Mouse (Mus musculus) CH12.LX (cell line): Measurements from ENCODE around the gene Pxn. TPM values are rescaled to one million over a fixed set of nuclear protein-coding genes. Genes with fewer than 3 reads are reported as not detected.

ENCODE experiments used
- DNase-seq: peaks from one replicate; pipeline ENCODE4 v3.0.0-alpha.2; 2013; ENCODE audit errors: extremely low read depth
- H3K27ac ChIP-seq: 2 replicates; pipeline ENCODE4 v1.5.1; 2012; ENCODE audit warnings: low read depth, mild to moderate bottlenecking, control low read depth, moderate library complexity; ENCODE audit not compliant: insufficient read depth
- H3K27me3 ChIP-seq: replicated peaks from 2 replicates; pipeline ENCODE3; 2012; ENCODE audit warnings: inconsistent platforms
- H3K36me3 ChIP-seq, 2 experiments: replicated peaks in 1 of 2; 2 replicates each; pipeline versions ENCODE3 to v1.6.1; 2012; ENCODE audit warnings: inconsistent platforms in 1 of 2, low read length in 1 of 2, mild to moderate bottlenecking in 1 of 2, mixed read lengths in 1 of 2, moderate library complexity in 1 of 2; ENCODE audit not compliant: control insufficient read depth in 1 of 2, insufficient read depth in 1 of 2
- H3K4me1 ChIP-seq, 2 experiments: 2 replicates each; pipeline ENCODE4 v1.6.1; 2012; ENCODE audit warnings: inconsistent platforms in 1 of 2, moderate library complexity in 1 of 2; ENCODE audit not compliant: insufficient read depth in 2 of 2, control insufficient read depth in 1 of 2
- H3K4me2 ChIP-seq: 2 replicates; pipeline ENCODE4 v1.6.1; 2012; ENCODE audit warnings: low read depth, mild to moderate bottlenecking, control low read depth; ENCODE audit not compliant: poor library complexity, insufficient read depth, severe bottlenecking
- H3K4me3 ChIP-seq, 3 experiments: fragments of 150-350 bp in 1 of 3; sonication (generic) in 1 of 3; replicated peaks in 1 of 3; 2 replicates each; pipeline versions ENCODE3 to v1.5.1; 2011 to 2012; ENCODE audit warnings: low read depth in 2 of 3, low read length in 2 of 3, mild to moderate bottlenecking in 2 of 3, moderate library complexity in 2 of 3, control low read depth in 1 of 3, improper control_type of control experiment in 1 of 3, inconsistent platforms in 1 of 3, mixed read lengths in 1 of 3; ENCODE audit not compliant: poor library complexity in 1 of 3
- H3K79me2 ChIP-seq: replicated peaks from 2 replicates; pipeline ENCODE4 v1.6.1; 2012; ENCODE audit warnings: mild to moderate bottlenecking, moderate library complexity; ENCODE audit not compliant: control insufficient read depth, poor library complexity, insufficient read depth, severe bottlenecking; ENCODE audit errors: extremely low read depth
- H3K9ac ChIP-seq: 2 replicates; pipeline ENCODE4 v1.6.1; 2012; ENCODE audit warnings: low read depth, mild to moderate bottlenecking, control low read depth, moderate library complexity; ENCODE audit not compliant: insufficient read depth
- H3K9me3 ChIP-seq: replicated peaks from 2 replicates; pipeline ENCODE3; 2012; ENCODE audit warnings: low read length, inconsistent platforms, mixed read lengths
- BHLHE40 ChIP-seq: IDR thresholded peaks from 2 replicates; pipeline ENCODE4 v1.6.1; 2011; ENCODE audit warnings: mild to moderate bottlenecking, low read depth, low read length, improper control_type of control experiment
- GABPA ChIP-seq: IDR thresholded peaks from 2 replicates; pipeline ENCODE4 v1.6.1; 2012; ENCODE audit warnings: low read depth, low read length, improper control_type of control experiment, inconsistent platforms; ENCODE audit not compliant: insufficient replicate concordance
- HCFC1 ChIP-seq: IDR thresholded peaks from 2 replicates; pipeline ENCODE4 v1.6.1; 2012; ENCODE audit warnings: low read depth, mild to moderate bottlenecking, inconsistent platforms, low read length, improper control_type of control experiment
- JUND ChIP-seq: conservative IDR thresholded peaks from 2 replicates; pipeline ENCODE4 v1.6.1; 2011; ENCODE audit warnings: low read depth, low read length, improper control_type of control experiment
- MAFK ChIP-seq: IDR thresholded peaks from 2 replicates; pipeline ENCODE4 v1.6.1; 2011; ENCODE audit warnings: low read length, improper control_type of control experiment; ENCODE audit not compliant: insufficient replicate concordance
- MEF2A ChIP-seq: IDR thresholded peaks from 2 replicates; pipeline ENCODE4 v1.6.1; 2014; ENCODE audit warnings: low read depth, mild to moderate bottlenecking, inconsistent platforms, low read length, improper control_type of control experiment, borderline replicate concordance
- NELFE ChIP-seq: IDR thresholded peaks from 2 replicates; pipeline ENCODE4 v1.6.1; 2011; ENCODE audit warnings: low read depth, low read length, improper control_type of control experiment
- NRF1 ChIP-seq: IDR thresholded peaks from 2 replicates; pipeline ENCODE4 v1.6.1; 2014; ENCODE audit warnings: low read depth, mild to moderate bottlenecking, inconsistent platforms, low read length, improper control_type of control experiment, moderate library complexity
- PAX5 ChIP-seq: IDR thresholded peaks from 2 replicates; pipeline ENCODE4 v1.6.1; 2012; ENCODE audit warnings: low read length, inconsistent platforms, mixed read lengths
- RCOR1 ChIP-seq: conservative IDR thresholded peaks from 2 replicates; pipeline ENCODE4 v1.6.1; 2012; ENCODE audit warnings: low read depth, mild to moderate bottlenecking, inconsistent platforms, low read length, improper control_type of control experiment
- TCF12 ChIP-seq: IDR thresholded peaks from 2 replicates; pipeline ENCODE4 v1.6.1; 2014; ENCODE audit warnings: low read depth, mild to moderate bottlenecking, inconsistent platforms, low read length, improper control_type of control experiment
- USF1 ChIP-seq: IDR thresholded peaks from 2 replicates; pipeline ENCODE4 v1.6.1; 2014; ENCODE audit warnings: low read depth, mild to moderate bottlenecking, inconsistent platforms, low read length, improper control_type of control experiment
- USF2 ChIP-seq: conservative IDR thresholded peaks from 2 replicates; pipeline ENCODE4 v1.6.1; 2011; ENCODE audit warnings: low read depth, low read length, improper control_type of control experiment
- ZNF384 ChIP-seq: IDR thresholded peaks from 2 replicates; pipeline ENCODE4 v1.6.1; 2012; ENCODE audit warnings: low read depth, low read length, improper control_type of control experiment, inconsistent platforms
- dilution Hi-C: fragments of 300-500 bp; cut with MboI; formaldehyde crosslinking; loops from 2 replicates; pipeline ENCODE4 v1.14.3; 2020; ENCODE audit warnings: low sequenced_read_pairs; ENCODE audit not compliant: extremely low pct_unique_long_range_greater_than_20kb, extremely low pct_ligation_motif_present
- in situ Hi-C: fragments of 300-500 bp; cut with MboI; formaldehyde crosslinking; loops from 3 replicates; pipeline ENCODE4 v1.14.3; 2019; ENCODE audit warnings: low sequenced_read_pairs, low pct_ligation_motif_present, low pct_unique_long_range_greater_than_20kb, mixed read lengths
- polyA plus RNA-seq: library from polyadenylated mRNA; unstranded; fragments of >175 nt; gene quantifications from 2 replicates; pipeline ENCODE4 v1.2.1, GENCODE M21; 2012; ENCODE audit warnings: low read depth; ENCODE audit not compliant: insufficient read length
- total RNA-seq, 2 experiments: library from RNA; depleted of rRNA; stranded (reverse); fragments of 300-350 nt in 1 of 2; fragments of >200 nt in 1 of 2; gene quantifications; 2 replicates each; pipeline ENCODE4 v1.2.3; 2012 to 2014

Pxn gene
- total and polyA plus RNA-seq, 3 experiments = 17.0 to 43.4 (median 21.1) TPM

DNA sequence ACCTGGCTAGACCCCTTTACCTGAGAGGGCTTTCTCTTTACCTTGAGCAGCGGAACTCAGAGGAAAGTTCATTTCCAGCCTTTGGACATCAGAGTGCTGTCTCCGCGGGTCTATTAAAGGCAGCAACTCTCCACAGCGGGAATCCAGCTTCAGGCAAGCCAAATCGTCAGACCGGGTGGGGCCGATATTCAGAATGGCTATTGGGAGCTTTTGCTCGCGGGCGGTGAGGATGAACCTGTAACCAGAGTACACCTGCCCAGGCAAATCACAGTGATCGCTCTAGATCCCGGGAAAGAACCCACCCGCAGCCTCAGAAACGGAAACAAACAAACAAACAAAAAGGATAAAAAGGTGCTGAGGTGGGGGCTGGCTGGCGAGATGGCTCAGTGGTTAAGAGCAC lies 26.9 kb upstream of the Pxn start:
- in situ Hi-C loops = no loop called here
- no peak for DNase-seq
- H3K9ac ChIP-seq = no peak overlapping the region
- no peaks in the 10 kb centered on the region for H3K9me3 ChIP-seq
- TF ChIP-seq ZNF384 = no peak
- TF ChIP-seq MEF2A = no peak
- TF ChIP-seq USF1 = no peak
- no peak for TF ChIP-seq BHLHE40
- no peak for TF ChIP-seq PAX5
- no peak for TF ChIP-seq TCF12
- TF ChIP-seq JUND = no peak
- no peak for TF ChIP-seq HCFC1
- TF ChIP-seq USF2 = no peak
- TF ChIP-seq NELFE = no peak
- TF ChIP-seq, all 38 proteins: peak for 0
- Histone ChIP-seq H3K36me3 (peaks cover 23 to 59% of the 10 kb centered on the region in 2 experiments), H3K27me3 (no peaks in the 10 kb centered on the region), H3K4me1 (peaks cover 0 to 15% of the 10 kb centered on the region in 2 experiments; a peak in 2 of 4 replicates), H3K79me2 (no peaks in the 10 kb centered on the region), H3K27ac (no peak overlapping the region), H3K4me2 (no peak overlapping the region), H3K4me3 (no peak overlapping the region)
- dilution Hi-C loops = no loop called here

DNA sequence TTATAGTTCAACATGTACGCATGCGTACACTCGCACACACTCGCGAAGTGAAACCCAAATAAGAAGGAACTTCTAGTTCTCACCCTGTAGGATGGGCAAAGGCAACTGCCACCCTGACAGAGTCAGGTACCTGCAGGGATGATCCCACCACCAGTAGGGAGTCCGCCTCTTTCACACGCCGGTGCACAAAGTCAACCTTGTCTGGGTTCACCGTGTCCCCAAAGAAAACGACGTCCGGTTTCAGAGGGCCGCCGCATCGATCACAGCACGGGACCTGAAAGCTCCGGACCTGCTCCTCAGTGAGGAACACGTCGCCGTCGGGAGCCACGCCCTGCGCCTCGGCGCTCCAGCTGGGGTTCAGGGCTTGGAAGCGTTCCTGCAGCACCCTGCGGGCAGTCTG lies 26.4 kb upstream of the Pxn start:
- Histone ChIP-seq H3K4me2 (no peak overlapping the region), H3K27ac (no peak overlapping the region), H3K9ac (no peak overlapping the region), H3K4me1 (peaks cover 0 to 18% of the 10 kb centered on the region in 2 experiments; a peak in 2 of 4 replicates), H3K9me3 (no peaks in the 10 kb centered on the region), H3K27me3 (no peaks in the 10 kb centered on the region), H3K4me3 (no peak overlapping the region), H3K36me3 (peaks cover 23 to 59% of the 10 kb centered on the region in 2 experiments), H3K79me2 (no peaks in the 10 kb centered on the region)
- no peak for DNase-seq
- TF ChIP-seq MAFK = no peak
- in situ Hi-C loops (no loop called here), dilution Hi-C loops (no loop called here)

DNA sequence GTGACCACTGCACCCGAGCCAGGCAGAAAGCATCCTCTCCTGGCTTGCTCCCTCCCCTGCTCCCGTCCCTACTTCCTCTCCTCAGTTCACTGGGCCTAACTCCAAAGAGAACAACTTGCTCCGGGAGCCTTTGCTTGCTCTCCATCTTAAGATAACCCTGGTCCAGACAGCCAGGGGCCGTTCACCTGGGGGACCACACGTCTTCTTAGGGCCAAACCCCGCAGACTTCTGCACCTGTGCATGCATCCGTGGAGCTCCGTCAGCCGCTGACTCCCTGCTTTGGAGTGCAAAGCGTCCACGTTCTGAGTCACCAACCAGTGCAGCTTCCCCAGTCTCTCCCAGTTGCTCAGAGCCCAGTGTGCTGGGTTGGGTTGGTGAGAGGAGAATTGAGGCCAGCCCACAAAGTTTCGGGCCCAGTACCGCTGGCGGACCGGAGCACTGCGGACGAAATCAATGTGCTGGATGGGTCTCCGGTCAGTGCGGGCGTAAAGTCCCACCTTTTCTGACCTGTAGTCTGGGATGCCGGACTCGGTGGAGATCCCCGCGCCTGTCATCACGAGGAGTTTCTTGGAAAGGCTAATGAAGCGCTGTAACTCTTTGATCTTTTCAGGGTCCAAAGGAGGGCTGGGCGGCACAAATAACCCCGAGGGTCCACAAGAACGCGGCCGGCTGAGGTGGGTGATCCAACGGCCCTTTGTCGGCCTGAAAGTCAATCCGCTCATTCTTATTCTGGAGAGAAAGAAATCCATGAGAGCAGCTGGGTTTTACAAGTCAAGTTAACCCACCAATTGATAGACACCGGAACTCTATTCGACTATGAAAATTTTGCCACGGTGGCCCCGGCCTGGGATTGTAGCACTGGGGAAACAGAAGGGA lies 23.8 kb upstream of the Pxn start:
- in situ Hi-C loops = no loop called here

More for the DNA sequence above, 23.8 kb upstream of the Pxn start:
- DNase-seq = no peak
- Histone ChIP-seq H3K4me2 (no peak overlapping the region), H3K36me3 (peaks cover 21 to 41% of the 10 kb centered on the region in 2 experiments), H3K9ac (no peak overlapping the region), H3K27ac (no peak overlapping the region), H3K4me1 (peaks cover 0 to 18% of the 10 kb centered on the region in 2 experiments; a peak in 2 of 4 replicates), H3K79me2 (no peaks in the 10 kb centered on the region), H3K9me3 (no peaks in the 10 kb centered on the region), H3K4me3 (no peak overlapping the region), H3K27me3 (no peaks in the 10 kb centered on the region)
- no peak for TF ChIP-seq RCOR1
- no peak for TF ChIP-seq NRF1
- no peak for TF ChIP-seq GABPA
- dilution Hi-C loops = no loop called here
